Mouse (Mus musculus): ENCODE results near the gene Adam19.
"Not testable (repeated sequence)": the region's sequence is repeated elsewhere in the genome, so short reads cannot be mapped to it uniquely, and the experiment has no call there.

The Adam19 gene

GRCm38 (mm10) chr11:46128548-46128945, 72.8 kb downstream of the Adam19 start:
- DNase-seq (ENCODE audit: low spot score in 2 of 2), result peak; percentile 75 to 84

GRCm38 (mm10) chr11:46131022-46131986, 75.5 kb downstream of the Adam19 start:
- DNase-seq (ENCODE audit: low spot score in 2 of 2), result no peak

GRCm38 (mm10) chr11:46134899-46135298, 79.1 kb downstream of the Adam19 start:
- DNase-seq (ENCODE audit: low spot score in 2 of 2), result no peak

- DNase-seq (ENCODE audit: low spot score in 2 of 2), result no peak
Measured at GRCm38 (mm10) chr11:46143342-46143741, 87.5 kb downstream of the Adam19 start.

GRCm38 (mm10) chr11:46145163-46145875, 89.5 kb downstream of the Adam19 start:
- peak in 1 of 2 experiments; percentile 22 for DNase-seq (ENCODE audit: low spot score in 2 of 2)

- no peak for DNase-seq (ENCODE audit: low spot score in 2 of 2)
Measured at GRCm38 (mm10) chr11:46146619-46147018, 90.8 kb downstream of the Adam19 start.

GRCm38 (mm10) chr11:46156945-46157344, 101.2 kb downstream of the Adam19 start:
- DNase-seq (ENCODE audit: low spot score in 2 of 2), result no peak

- no peak for DNase-seq (ENCODE audit: low spot score in 2 of 2)
Measured at GRCm38 (mm10) chr11:46157462-46157861, 101.7 kb downstream of the Adam19 start.

- DNase-seq (ENCODE audit: low spot score in 2 of 2), result no peak
Measured at GRCm38 (mm10) chr11:46165866-46166585, 110.2 kb downstream of the Adam19 start, which contains the start of gene Nipal4. Gene Nipal4 (minus strand): TSS chr11:46166508.

- no peak for DNase-seq (ENCODE audit: low spot score in 2 of 2)
Measured at GRCm38 (mm10) chr11:46168506-46168905, 112.7 kb downstream of the Adam19 start.

GRCm38 (mm10) chr11:46169908-46170307, 114.1 kb downstream of the Adam19 start:
- no peak for DNase-seq (ENCODE audit: low spot score in 2 of 2)

- DNase-seq (ENCODE audit: low spot score in 2 of 2), result no peak
Measured at GRCm38 (mm10) chr11:46172128-46172527, 116.3 kb downstream of the Adam19 start.

GRCm38 (mm10) chr11:46176155-46176554, 120.4 kb downstream of the Adam19 start:
- DNase-seq (ENCODE audit: low spot score in 2 of 2), result no peak

- DNase-seq (ENCODE audit: low spot score in 2 of 2), result no peak
Measured at GRCm38 (mm10) chr11:46177246-46178043, 121.7 kb downstream of the Adam19 start.

- DNase-seq (ENCODE audit: low spot score in 2 of 2), result not testable (repeated sequence)
Measured at GRCm38 (mm10) chr11:46182031-46182430, 126.2 kb downstream of the Adam19 start.

GRCm38 (mm10) chr11:46184946-46185345, 129.2 kb downstream of the Adam19 start:
- no peak for DNase-seq (ENCODE audit: low spot score in 2 of 2)

GRCm38 (mm10) chr11:46185486-46185885, 129.7 kb downstream of the Adam19 start:
- DNase-seq (ENCODE audit: low spot score in 2 of 2), result no peak

- DNase-seq (ENCODE audit: low spot score in 2 of 2), result no peak
Measured at GRCm38 (mm10) chr11:46188283-46188682, 132.5 kb downstream of the Adam19 start.

- DNase-seq (ENCODE audit: low spot score in 2 of 2), result no peak
Measured at GRCm38 (mm10) chr11:46194175-46194574, 138.4 kb downstream of the Adam19 start.

Data from spleen, postnatal 14 days (tissue).